Mouse (Mus musculus): Measurements from ENCODE around the gene Kars. TPM values are rescaled to one million over a fixed set of nuclear protein-coding genes. Genes with fewer than 3 reads are reported as not detected.

Kars gene
- polyA plus RNA-seq (2012; ENCODE audit: insufficient read depth, low replicate concordance): 11.0 and 50.0 TPM in 2 replicates

DNA sequence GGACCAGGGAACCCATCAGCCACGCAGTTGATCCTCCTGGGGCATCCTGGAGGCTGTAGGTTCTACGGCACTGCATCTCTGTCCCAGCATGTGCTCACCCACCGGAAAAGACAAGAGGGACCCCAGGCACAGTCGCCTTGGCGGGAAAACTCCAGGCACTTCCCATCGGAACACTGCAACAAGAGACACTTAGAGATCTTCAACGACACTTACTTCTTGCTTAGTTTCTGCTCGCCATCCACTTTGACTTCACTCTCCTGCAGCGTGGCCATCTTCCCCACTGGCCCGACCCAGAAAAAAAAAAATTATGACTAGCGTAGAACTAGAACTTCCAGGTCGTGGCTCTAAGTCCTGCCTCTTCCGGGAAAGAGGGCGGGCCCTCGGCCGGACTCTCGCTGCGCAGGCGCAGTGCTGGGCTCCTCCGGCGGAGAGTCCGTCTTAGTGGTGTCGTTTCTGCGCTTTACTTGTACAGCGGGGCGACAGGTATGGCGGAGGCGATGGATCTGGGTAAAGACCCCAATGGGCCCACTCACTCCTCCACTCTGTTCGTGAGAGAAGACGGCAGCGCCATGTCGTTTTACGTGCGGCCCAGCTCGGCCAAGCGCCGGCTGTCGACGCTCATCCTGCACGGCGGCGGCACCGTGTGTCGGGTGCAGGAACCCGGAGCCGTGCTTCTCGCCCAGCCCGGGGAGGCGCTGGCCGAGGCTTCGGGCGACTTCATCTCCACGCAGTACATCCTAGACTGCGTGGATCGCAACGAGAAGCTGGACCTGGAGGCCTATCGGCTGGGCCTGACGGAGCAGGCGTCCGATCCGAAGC is at the start of gene Kars, which contains the start of gene Terf2ip:
Gene Kars, minus strand, starts transcription at position 327 of the 819 bp plus-strand sequence.
Gene Terf2ip, plus strand, starts transcription at position 402 of the 819 bp plus-strand sequence.
- no peaks in the 10 kb centered on the region for H3K27me3 ChIP-seq (replicated peaks)
- H3K4me1 ChIP-seq: peaks cover 41% of the 10 kb centered on the region
- H3K9me3 ChIP-seq: no peaks in the 10 kb centered on the region
- peaks cover 35% of the 10 kb centered on the region for H3K36me3 ChIP-seq (replicated peaks; ENCODE audit: low read length)
- H3K4me3 ChIP-seq (replicated peaks): peak within 1 kb of the TSS; percentile 100
- no peak for TF ChIP-seq FLI1 (IDR thresholded peaks at IDR 0.05; ENCODE audit: low read length)
- TF ChIP-seq GATA1 (IDR thresholded peaks at IDR 0.05; ENCODE audit: borderline replicate concordance, low read length): no peak

DNA sequence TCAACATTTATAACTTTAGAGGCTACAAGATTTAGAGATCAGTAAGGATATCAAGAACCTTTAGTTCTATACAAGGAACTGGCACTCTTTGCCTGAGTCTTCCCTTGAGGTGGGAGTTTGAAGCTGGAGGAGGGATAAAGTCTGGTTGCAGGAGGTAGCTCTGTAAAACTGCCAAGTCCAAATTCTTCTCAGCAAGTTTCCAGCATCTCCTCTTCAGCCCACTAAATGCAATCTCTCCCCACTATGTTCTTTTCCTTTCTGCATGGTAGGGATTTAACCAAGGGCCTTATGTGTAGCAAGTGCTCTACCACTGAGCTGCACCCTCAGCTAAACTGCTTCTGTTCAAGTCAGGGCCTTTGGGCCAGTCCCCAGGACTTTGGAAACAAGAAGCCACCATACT is 43.3 kb upstream of the Kars start:
- 0 out of 2 replicates have a peak, but pooled peaks cover 4% of the 10 kb centered on the region for H3K9me3 ChIP-seq
- no peak for TF ChIP-seq GATA1 (IDR thresholded peaks at IDR 0.05; ENCODE audit: borderline replicate concordance, low read length)
- H3K4me1 ChIP-seq: no peaks in the 10 kb centered on the region
- H3K36me3 ChIP-seq (replicated peaks; ENCODE audit: low read length): no peaks in the 10 kb centered on the region
- no peaks in the 10 kb centered on the region for H3K27me3 ChIP-seq (replicated peaks)
- H3K4me3 ChIP-seq (replicated peaks): no peak overlapping the region

DNA sequence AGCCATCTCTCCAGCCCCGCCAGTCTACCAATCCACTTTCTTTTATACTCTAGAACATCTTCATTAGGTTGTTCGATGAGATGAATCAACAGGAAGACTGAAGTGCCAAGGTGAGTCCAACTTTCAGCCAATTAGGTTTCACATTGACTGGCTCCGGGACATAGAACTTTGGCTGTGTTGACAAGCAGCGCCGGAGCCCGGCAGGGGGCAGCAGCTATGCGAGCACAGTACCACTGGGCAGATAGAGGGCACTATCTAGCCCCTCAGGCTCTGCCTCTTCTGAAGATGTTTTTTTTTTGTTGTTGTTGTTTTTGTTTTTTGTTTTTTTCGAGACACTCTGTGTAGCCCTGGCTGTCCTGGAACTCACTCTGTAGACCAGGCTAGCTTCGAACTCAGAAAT is 40.4 kb upstream of the Kars start:
- Histone ChIP-seq H3K9me3 (peaks cover 8% of the 10 kb centered on the region), H3K36me3 (replicated peaks; ENCODE audit: low read length) (no peaks in the 10 kb centered on the region), H3K4me1 (no peaks in the 10 kb centered on the region), H3K27me3 (replicated peaks) (no peaks in the 10 kb centered on the region), H3K4me3 (replicated peaks) (no peak overlapping the region)
- TF ChIP-seq FLI1 (IDR thresholded peaks at IDR 0.05; ENCODE audit: low read length) (no peak), GATA1 (IDR thresholded peaks at IDR 0.05; ENCODE audit: borderline replicate concordance, low read length) (no peak)

DNA sequence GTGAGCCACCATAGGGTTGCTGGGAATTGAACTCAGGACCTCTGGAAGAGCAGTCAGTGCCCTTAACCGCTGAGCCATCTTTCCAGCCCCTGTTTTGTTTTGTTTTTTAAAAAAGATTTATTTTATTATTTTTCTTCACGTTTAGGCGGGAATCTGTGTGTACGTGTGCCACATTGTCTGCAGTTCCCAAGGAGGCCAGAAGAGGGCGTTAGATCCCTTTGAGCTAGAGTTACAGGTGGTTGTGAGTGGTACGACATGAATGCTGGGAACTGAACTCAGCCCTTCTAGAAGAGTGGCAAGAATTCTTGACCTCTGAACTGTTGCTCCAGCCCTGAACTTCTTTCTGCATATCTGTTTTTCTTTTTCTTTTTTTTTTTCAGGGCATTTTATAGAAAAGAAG is 38.9 kb upstream of the Kars start:
- no peak overlapping the region for H3K4me3 ChIP-seq (replicated peaks)

DNA sequence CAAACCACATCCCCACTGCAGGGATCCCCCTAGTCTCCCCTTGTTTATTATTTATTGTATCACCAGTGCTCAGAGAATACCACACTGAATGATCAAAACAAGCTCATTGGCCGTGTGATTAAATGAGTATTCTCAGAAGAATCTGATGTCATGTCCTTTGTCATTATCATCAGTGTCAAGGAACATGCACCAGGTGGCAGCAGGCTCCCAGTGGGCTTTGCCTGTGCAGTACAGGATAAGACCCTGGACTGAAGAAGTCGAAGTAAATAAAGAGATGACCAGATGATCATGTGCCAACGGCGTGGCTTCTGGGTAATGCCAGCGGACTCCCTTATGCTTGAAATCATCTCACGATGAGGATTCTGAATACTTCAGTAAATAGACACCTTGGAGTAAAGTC is 37.2 kb upstream of the Kars start:
- no peaks in the 10 kb centered on the region for H3K4me1 ChIP-seq
- H3K4me3 ChIP-seq (replicated peaks): no peak overlapping the region
- TF ChIP-seq FLI1 (IDR thresholded peaks at IDR 0.05; ENCODE audit: low read length) (no peak), GATA1 (IDR thresholded peaks at IDR 0.05; ENCODE audit: borderline replicate concordance, low read length) (no peak)
- peaks cover 8% of the 10 kb centered on the region for H3K9me3 ChIP-seq
- no peaks in the 10 kb centered on the region for H3K27me3 ChIP-seq (replicated peaks)
- no peaks in the 10 kb centered on the region for H3K36me3 ChIP-seq (replicated peaks; ENCODE audit: low read length)

More for the DNA sequence above, 38.9 kb upstream of the Kars start:
- no peaks in the 10 kb centered on the region for H3K36me3 ChIP-seq (replicated peaks; ENCODE audit: low read length)
- H3K4me1 ChIP-seq: no peaks in the 10 kb centered on the region
- H3K9me3 ChIP-seq: peaks cover 8% of the 10 kb centered on the region
- H3K27me3 ChIP-seq (replicated peaks): no peaks in the 10 kb centered on the region
- TF ChIP-seq GATA1 (IDR thresholded peaks at IDR 0.05; ENCODE audit: borderline replicate concordance, low read length) (no peak), FLI1 (IDR thresholded peaks at IDR 0.05; ENCODE audit: low read length) (no peak)

DNA sequence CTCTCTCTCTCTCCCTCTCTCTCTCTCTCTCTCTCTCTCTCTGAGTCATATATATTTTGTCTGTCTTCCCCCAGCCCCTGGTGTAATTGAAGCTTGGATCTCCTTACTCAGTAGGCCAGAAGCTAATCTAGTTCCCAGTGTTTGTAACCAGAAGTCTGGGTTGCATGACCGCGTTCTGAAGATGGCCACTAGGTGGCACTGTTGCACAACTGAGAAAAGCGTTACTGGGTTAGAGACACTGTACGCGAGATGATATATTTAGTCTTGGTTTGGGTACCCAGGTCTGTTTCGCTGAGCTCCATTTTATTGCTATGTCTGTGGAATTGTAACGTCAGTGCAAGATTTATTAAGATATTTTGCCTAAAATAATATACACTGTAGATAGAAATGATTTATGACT is 34.8 kb upstream of the Kars start:
- TF ChIP-seq GATA1 (IDR thresholded peaks at IDR 0.05; ENCODE audit: borderline replicate concordance, low read length): no peak
- no peak for TF ChIP-seq FLI1 (IDR thresholded peaks at IDR 0.05; ENCODE audit: low read length)
- H3K36me3 ChIP-seq (replicated peaks; ENCODE audit: low read length): no peaks in the 10 kb centered on the region
- H3K4me1 ChIP-seq: no peaks in the 10 kb centered on the region
- H3K27me3 ChIP-seq (replicated peaks): no peaks in the 10 kb centered on the region
- peaks cover 8% of the 10 kb centered on the region for H3K9me3 ChIP-seq
- no peak overlapping the region for H3K4me3 ChIP-seq (replicated peaks)

DNA sequence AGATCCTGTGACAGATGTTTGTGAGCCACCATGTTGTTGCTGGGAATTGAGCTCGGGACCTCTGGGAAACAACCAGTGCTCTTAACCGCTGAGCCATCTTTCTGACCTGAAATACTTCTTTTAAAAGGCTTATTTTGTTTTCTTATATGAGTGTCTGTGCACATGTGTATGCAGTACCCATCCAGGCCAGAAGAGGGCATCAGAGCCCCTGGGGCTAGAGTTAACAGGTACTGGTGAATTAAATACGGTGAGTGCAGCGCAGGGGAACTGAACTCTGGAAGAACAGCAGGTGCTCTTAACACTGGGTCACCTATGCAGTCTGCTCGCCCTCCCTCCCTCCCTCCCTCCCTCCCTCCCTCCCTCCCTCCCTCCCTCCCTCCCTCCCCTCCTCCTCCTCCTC is 34.1 kb upstream of the Kars start:
- peaks cover 4% of the 10 kb centered on the region for H3K9me3 ChIP-seq
- no peak for TF ChIP-seq FLI1 (IDR thresholded peaks at IDR 0.05; ENCODE audit: low read length)
- no peak for TF ChIP-seq GATA1 (IDR thresholded peaks at IDR 0.05; ENCODE audit: borderline replicate concordance, low read length)
- no peaks in the 10 kb centered on the region for H3K4me1 ChIP-seq
- no peaks in the 10 kb centered on the region for H3K36me3 ChIP-seq (replicated peaks; ENCODE audit: low read length)
- H3K4me3 ChIP-seq (replicated peaks): no peak overlapping the region
- H3K27me3 ChIP-seq (replicated peaks): no peaks in the 10 kb centered on the region

DNA sequence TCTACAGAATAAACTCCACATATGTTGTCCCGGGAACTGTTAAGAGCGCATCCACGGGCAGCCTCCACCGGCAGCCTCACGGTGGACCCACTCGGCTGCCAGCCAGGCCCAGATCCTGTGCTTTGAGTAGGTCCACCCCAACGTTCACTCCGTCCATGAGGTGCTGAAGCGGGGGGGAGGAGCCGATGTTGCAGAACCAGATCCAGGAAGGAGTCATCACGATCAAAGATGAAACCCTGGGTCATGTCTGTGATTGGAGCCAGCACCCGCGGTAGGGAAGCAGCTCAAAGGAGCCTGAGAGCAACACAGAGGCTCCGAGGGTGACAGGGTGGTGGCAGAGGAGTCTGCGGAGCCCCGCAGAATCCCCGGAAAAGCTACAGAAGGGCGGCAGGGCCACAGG is 26.4 kb upstream of the Kars start:
- Histone ChIP-seq H3K27me3 (replicated peaks) (peaks cover 2% of the 10 kb centered on the region), H3K4me3 (replicated peaks) (no peak overlapping the region), H3K4me1 (no peaks in the 10 kb centered on the region), H3K36me3 (replicated peaks; ENCODE audit: low read length) (no peaks in the 10 kb centered on the region), H3K9me3 (no peaks in the 10 kb centered on the region)
- no peak for TF ChIP-seq FLI1 (IDR thresholded peaks at IDR 0.05; ENCODE audit: low read length)
- TF ChIP-seq GATA1 (IDR thresholded peaks at IDR 0.05; ENCODE audit: borderline replicate concordance, low read length): no peak

DNA sequence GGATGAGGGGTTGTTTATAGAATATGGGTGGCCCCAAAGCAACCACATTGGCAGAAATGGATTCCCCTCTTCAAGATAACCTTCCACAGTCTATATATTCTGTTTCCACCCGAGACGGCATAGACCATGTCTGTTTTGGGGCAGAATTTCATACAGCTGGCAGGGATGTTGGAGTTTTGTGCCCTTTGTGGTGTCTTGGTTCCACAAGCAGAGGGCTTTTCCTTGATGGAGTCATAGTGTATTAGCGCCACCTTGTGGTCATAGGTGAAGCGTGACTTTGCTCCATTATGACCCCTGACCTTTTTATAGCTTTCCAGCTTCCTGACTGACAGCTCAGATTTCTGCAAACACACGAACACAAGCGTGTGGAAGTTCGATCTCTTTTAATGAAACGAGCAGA is 23.5 kb upstream of the Kars start:
- Histone ChIP-seq H3K4me3 (replicated peaks) (no peak overlapping the region), H3K4me1 (no peaks in the 10 kb centered on the region; the same call in 1 of the 2 replicates), H3K9me3 (no peaks in the 10 kb centered on the region), H3K36me3 (replicated peaks; ENCODE audit: low read length) (no peaks in the 10 kb centered on the region), H3K27me3 (replicated peaks) (peaks cover 2% of the 10 kb centered on the region)
- no peak for TF ChIP-seq FLI1 (IDR thresholded peaks at IDR 0.05; ENCODE audit: low read length)
- TF ChIP-seq GATA1 (IDR thresholded peaks at IDR 0.05; ENCODE audit: borderline replicate concordance, low read length): no peak

DNA sequence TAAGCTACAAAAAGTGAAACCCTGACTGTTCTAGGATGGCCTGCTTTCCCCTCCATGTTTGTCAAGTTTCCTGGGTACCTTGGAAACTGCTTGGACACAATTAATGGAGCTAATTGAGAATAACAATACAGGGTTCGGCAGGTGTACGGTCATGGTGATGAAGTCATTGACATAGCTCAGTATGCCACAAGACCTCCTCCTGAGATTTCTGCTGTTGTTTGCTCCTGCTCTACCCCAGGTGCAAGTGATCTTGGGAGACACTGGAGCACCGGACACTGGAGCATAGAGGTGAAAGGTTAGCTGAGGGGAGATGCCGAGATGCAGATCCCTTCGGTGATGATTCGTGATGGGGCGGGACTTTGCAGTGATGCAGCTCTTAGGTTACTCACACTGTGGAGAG is 21.9 kb upstream of the Kars start:
- peaks cover 2% of the 10 kb centered on the region for H3K27me3 ChIP-seq (replicated peaks)
- no peaks in the 10 kb centered on the region for H3K36me3 ChIP-seq (replicated peaks; ENCODE audit: low read length)
- no peaks in the 10 kb centered on the region; the same call in 1 of the 2 replicates for H3K4me1 ChIP-seq
- no peak overlapping the region for H3K4me3 ChIP-seq (replicated peaks)
- TF ChIP-seq FLI1 (IDR thresholded peaks at IDR 0.05; ENCODE audit: low read length): no peak
- TF ChIP-seq GATA1 (IDR thresholded peaks at IDR 0.05; ENCODE audit: borderline replicate concordance, low read length): no peak
- H3K9me3 ChIP-seq: no peaks in the 10 kb centered on the region
